Mouse (Mus musculus): ENCODE measurements at regions not wholly inside any gene's neighbourhood (a gene's known extent, or its start where the extent isn't known, plus 50 kb on each side); places are given as distances from the start of the nearest gene placed in this dataset.

- DNase-seq = no peak
These were observed 90.1 kb downstream of the Tmem200c start for GRCm38 (mm10) chr17:68916531-68916930.

GRCm38 (mm10) chr17:68918228-68918627, 91.8 kb downstream of the Tmem200c start:
- DNase-seq = no peak

GRCm38 (mm10) chr17:68923271-68923670, 96.8 kb downstream of the Tmem200c start:
- no peak for DNase-seq

GRCm38 (mm10) chr17:68927418-68927817, 101.0 kb downstream of the Tmem200c start:
- no peak for DNase-seq

- no peak for DNase-seq
These were observed 102.3 kb downstream of the Tmem200c start for GRCm38 (mm10) chr17:68928691-68929090.

GRCm38 (mm10) chr17:68933265-68933664, 106.8 kb downstream of the Tmem200c start:
- DNase-seq = no peak

- no peak for DNase-seq
These were observed 107.6 kb downstream of the Tmem200c start for GRCm38 (mm10) chr17:68934066-68934465.

GRCm38 (mm10) chr17:68936016-68936415, 109.6 kb downstream of the Tmem200c start:
- DNase-seq = no peak

- no peak for DNase-seq
These were observed 119.2 kb upstream of the Epb41l3 start for GRCm38 (mm10) chr17:68956275-68956674.

- DNase-seq = no peak
These were observed 114.3 kb upstream of the Epb41l3 start for GRCm38 (mm10) chr17:68961160-68961559.

GRCm38 (mm10) chr17:68975606-68976005, 99.9 kb upstream of the Epb41l3 start:
- DNase-seq = no peak

GRCm38 (mm10) chr17:68978151-68978550, 97.3 kb upstream of the Epb41l3 start:
- DNase-seq = no peak

GRCm38 (mm10) chr17:68981120-68981519, 94.4 kb upstream of the Epb41l3 start:
- DNase-seq = no peak

- DNase-seq = no peak
These were observed 93.4 kb upstream of the Epb41l3 start for GRCm38 (mm10) chr17:68982094-68982493.

GRCm38 (mm10) chr17:68999913-69000312, 75.6 kb upstream of the Epb41l3 start:
- DNase-seq = no peak

- DNase-seq = peak; percentile 68
These were observed 71.4 kb upstream of the Epb41l3 start for GRCm38 (mm10) chr17:69004051-69004450.

- DNase-seq = no peak
These were observed 69.2 kb upstream of the Epb41l3 start for GRCm38 (mm10) chr17:69006272-69006671.
